Mouse (Mus musculus): ENCODE data around the gene Ecm2.

- TF ChIP-seq GATA1 (IDR thresholded peaks at IDR 0.05; ENCODE audit: low read length) (no peak), TAL1 (IDR thresholded peaks at IDR 0.05; ENCODE audit: low read length) (no peak)
Observed at GRCm38 (mm10) chr13:49467585-49467984, 37.0 kb upstream of the Ecm2 start.
